Mouse (Mus musculus) liver, adult 2 months (tissue): Measurements from ENCODE around the gene Pbrm1.

Source experiments
- CTCF ChIP-seq: fragments of 200-500 bp; IDR thresholded peaks from 2 replicates; pipeline ENCODE4 v1.5.1; 2011; ENCODE audit warnings: low read depth, low read length, control low read depth
- POLR2A ChIP-seq: fragments of 200-500 bp; IDR thresholded peaks from 2 replicates; pipeline ENCODE4 v1.6.1; 2011; ENCODE audit warnings: low read length, control low read depth; ENCODE audit not compliant: insufficient read depth; ENCODE audit errors: extremely low read depth

DNA sequence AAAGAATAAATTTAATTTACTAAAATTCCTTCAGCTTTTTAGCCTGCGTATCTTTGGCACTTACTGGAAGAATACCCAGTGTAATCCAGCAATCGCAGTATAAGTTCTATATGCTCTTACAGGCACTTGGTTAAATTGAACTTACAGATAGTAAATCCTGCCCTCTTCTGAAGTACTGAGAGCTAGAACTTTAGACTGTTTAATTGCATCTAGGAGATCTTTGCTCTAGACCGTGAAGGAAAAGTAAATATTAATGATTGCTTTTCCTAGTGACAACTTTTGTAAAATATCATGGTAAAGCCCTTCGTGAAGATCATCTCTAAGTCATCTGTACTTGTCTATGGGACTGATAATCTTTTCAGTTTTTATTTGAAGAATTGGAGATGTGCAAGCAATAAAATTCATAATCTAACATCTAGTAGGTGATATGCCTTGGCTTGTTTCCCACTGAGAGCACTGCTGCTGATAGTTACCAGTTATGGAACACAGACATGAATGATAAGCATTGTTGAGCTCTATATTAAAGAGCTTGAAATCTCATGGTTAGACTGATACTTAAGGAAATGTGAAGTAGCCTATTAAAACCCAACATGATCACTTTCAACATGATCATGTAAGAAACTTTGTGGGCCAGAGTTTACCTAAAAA lies 50.3 kb downstream of the Pbrm1 start:
- TF ChIP-seq POLR2A (no peak), CTCF (no peak)
